Mouse (Mus musculus): ENCODE data around the gene Agtr1a.

DNA sequence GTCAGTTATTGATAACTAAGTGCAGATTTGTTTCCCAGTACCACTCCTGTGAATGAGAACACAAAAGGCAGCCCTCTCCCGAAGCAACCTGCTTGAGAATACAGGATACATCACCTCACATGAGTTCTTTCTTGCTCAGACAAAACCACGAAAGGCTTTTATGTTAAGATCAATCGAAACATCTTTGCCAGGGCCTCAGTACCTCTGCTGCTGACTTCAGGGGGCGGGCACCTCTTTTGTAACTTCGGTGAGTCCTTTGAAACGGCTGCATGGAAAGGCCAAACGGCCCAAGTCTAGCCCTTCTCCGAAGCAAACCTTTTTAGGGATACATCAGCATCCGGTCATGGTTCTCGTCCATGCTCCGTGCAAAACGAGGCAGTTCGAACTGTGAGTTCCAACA is 15.7 kb downstream of the Agtr1a start:
- TF ChIP-seq GATA1 (IDR thresholded peaks at IDR 0.05; ENCODE audit: borderline replicate concordance, low read length) (no peak), FLI1 (IDR thresholded peaks at IDR 0.05; ENCODE audit: low read length) (no peak)
